Mouse (Mus musculus): ENCODE results near the gene Dcxr. TPM values are rescaled to one million over a fixed set of nuclear protein-coding genes. Genes with fewer than 3 reads are reported as not detected.
"Not testable (repeated sequence)": the region's sequence is repeated elsewhere in the genome, so short reads cannot be mapped to it uniquely, and the experiment has no call there.

The Dcxr gene
- polyA plus RNA-seq, 1 experiment from 2014 or later: 7.3 TPM

DNA sequence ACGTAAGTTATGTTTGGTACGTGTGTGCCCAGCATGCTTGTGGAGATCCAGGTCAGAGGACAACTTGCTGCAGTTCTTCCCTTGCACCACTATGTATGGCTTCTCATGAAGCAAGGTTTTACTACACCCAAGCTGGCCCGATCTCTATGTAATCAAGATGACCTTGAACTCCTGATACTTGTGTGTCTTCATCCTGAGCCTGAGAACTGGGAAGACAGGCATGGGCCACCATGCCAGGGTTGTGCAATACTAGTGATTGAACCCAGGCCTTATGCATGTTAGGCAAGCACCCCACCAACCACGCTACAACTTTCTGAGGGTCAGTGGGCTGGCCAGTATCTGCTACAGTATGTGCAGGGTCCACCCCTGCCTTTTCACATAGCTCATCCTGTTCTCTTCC lies 50.1 kb downstream of the Dcxr start:
- no peak for ATAC-seq
- peaks cover 25% of the 10 kb centered on the region for H3K4me1 ChIP-seq (replicated peaks)
- 96% methylated on average over 4 of the region's 4 CpGs for WGBS
- no peak overlapping the region for H3K27ac ChIP-seq
- H3K36me3 ChIP-seq: peaks cover 53% of the 10 kb centered on the region
- H3K9ac ChIP-seq (replicated peaks): no peak overlapping the region
- H3K4me3 ChIP-seq (replicated peaks): no peak overlapping the region
- H3K4me2 ChIP-seq (replicated peaks): no peak overlapping the region
- H3K9me3 ChIP-seq: no peaks in the 10 kb centered on the region
- H3K27me3 ChIP-seq: no peaks in the 10 kb centered on the region

GRCm38 (mm10) chr11:120675875-120676274 lies 51.2 kb downstream of the Dcxr start:
- H3K4me2 ChIP-seq (replicated peaks); H3K27me3 ChIP-seq; H3K4me3 ChIP-seq (replicated peaks); ATAC-seq; H3K9ac ChIP-seq (replicated peaks); H3K27ac ChIP-seq; H3K9me3 ChIP-seq: not testable (repeated sequence)
- H3K36me3 ChIP-seq: peaks cover 46% of the 10 kb centered on the region
- WGBS: 100% methylated on average over 4 of the region's 5 CpGs
- H3K4me1 ChIP-seq (replicated peaks): peaks cover 25% of the 10 kb centered on the region

Other genes with a start within 250 kb of the Dcxr start
- 111 and 113 TPM in 2 replicates for gene Mrpl12, start 242.7 kb downstream of the Dcxr start, polyA plus RNA-seq (2015; fragmentation: Nextera tagmentation; extraction: Ambion mirVana)
- 28.2 and 29.2 TPM in 2 replicates for gene Slc25a10, start 235.4 kb downstream of the Dcxr start, polyA plus RNA-seq (2015; fragmentation: Nextera tagmentation; extraction: Ambion mirVana)
- gene Gcgr, start 196.6 kb downstream of the Dcxr start, polyA plus RNA-seq (2015; fragmentation: Nextera tagmentation; extraction: Ambion mirVana): 0.20 and 0.32 TPM in 2 replicates
- 240 and 242 TPM in 2 replicates for gene Mcrip1, start 177.6 kb downstream of the Dcxr start, polyA plus RNA-seq (2015; fragmentation: Nextera tagmentation; extraction: Ambion mirVana)
- gene Ppp1r27, start 176.1 kb downstream of the Dcxr start, polyA plus RNA-seq (2015; fragmentation: Nextera tagmentation; extraction: Ambion mirVana): not detected in 2 replicates
- 279 and 297 TPM in 2 replicates for gene P4hb, start 154.0 kb downstream of the Dcxr start, polyA plus RNA-seq (2015; fragmentation: Nextera tagmentation; extraction: Ambion mirVana)
- 452 and 461 TPM in 2 replicates for gene Arhgdia, start 145.7 kb downstream of the Dcxr start, polyA plus RNA-seq (2015; fragmentation: Nextera tagmentation; extraction: Ambion mirVana)
- gene Alyref, start 128.9 kb downstream of the Dcxr start, polyA plus RNA-seq (2015; fragmentation: Nextera tagmentation; extraction: Ambion mirVana): 303 and 358 TPM in 2 replicates
- 180 and 183 TPM in 2 replicates for gene Anapc11, start 128.9 kb downstream of the Dcxr start, polyA plus RNA-seq (2015; fragmentation: Nextera tagmentation; extraction: Ambion mirVana)
- gene Npb, start 118.8 kb downstream of the Dcxr start, polyA plus RNA-seq (2015; fragmentation: Nextera tagmentation; extraction: Ambion mirVana): 0.54 and 0.95 TPM in 2 replicates
- 167 TPM in 2 replicates for gene Pcyt2, start 109.3 kb downstream of the Dcxr start, polyA plus RNA-seq (2015; fragmentation: Nextera tagmentation; extraction: Ambion mirVana)
- 42.7 and 51.3 TPM in 2 replicates for gene Sirt7, start 102.0 kb downstream of the Dcxr start, polyA plus RNA-seq (2015; fragmentation: Nextera tagmentation; extraction: Ambion mirVana)
- 24.4 and 31.2 TPM in 2 replicates for gene Mafg, start 93.7 kb downstream of the Dcxr start, polyA plus RNA-seq (2015; fragmentation: Nextera tagmentation; extraction: Ambion mirVana)
- 23.2 and 25.0 TPM in 2 replicates for gene Pycr1, start 83.5 kb downstream of the Dcxr start, polyA plus RNA-seq (2015; fragmentation: Nextera tagmentation; extraction: Ambion mirVana)
- gene Myadml2, start 79.1 kb downstream of the Dcxr start, polyA plus RNA-seq (2015; fragmentation: Nextera tagmentation; extraction: Ambion mirVana): 0.78 and 0.84 TPM in 2 replicates
- 0.46 and 0.65 TPM in 2 replicates for gene Notum, start 66.1 kb downstream of the Dcxr start, polyA plus RNA-seq (2015; fragmentation: Nextera tagmentation; extraction: Ambion mirVana)
- 149 and 154 TPM in 2 replicates for gene Aspscr1, start 54.3 kb downstream of the Dcxr start, polyA plus RNA-seq (2015; fragmentation: Nextera tagmentation; extraction: Ambion mirVana)
- 99.9 and 112 TPM in 2 replicates for gene Cenpx, start 13.5 kb downstream of the Dcxr start, polyA plus RNA-seq (2015; fragmentation: Nextera tagmentation; extraction: Ambion mirVana)
- gene Lrrc45, start 13.4 kb downstream of the Dcxr start, polyA plus RNA-seq (2015; fragmentation: Nextera tagmentation; extraction: Ambion mirVana): 60.6 and 71.8 TPM in 2 replicates
- 206 and 218 TPM in 2 replicates for gene Rac3, start 5.8 kb downstream of the Dcxr start, polyA plus RNA-seq (2015; fragmentation: Nextera tagmentation; extraction: Ambion mirVana)
- gene Cbr2, start 4.8 kb upstream of the Dcxr start, polyA plus RNA-seq (2015; fragmentation: Nextera tagmentation; extraction: Ambion mirVana): 0.32 and 0.38 TPM in 2 replicates
- gene Hmga1b, start 35.5 kb upstream of the Dcxr start, polyA plus RNA-seq (2015; fragmentation: Nextera tagmentation; extraction: Ambion mirVana): 2.7 and 3.1 TPM in 2 replicates
- 84.6 TPM in 2 replicates for gene Rfng, start 56.9 kb upstream of the Dcxr start, polyA plus RNA-seq (2015; fragmentation: Nextera tagmentation; extraction: Ambion mirVana)
- 268 and 273 TPM in 2 replicates for gene Gps1, start 57.0 kb upstream of the Dcxr start, polyA plus RNA-seq (2015; fragmentation: Nextera tagmentation; extraction: Ambion mirVana)
- gene Dus1l, start 69.1 kb upstream of the Dcxr start, polyA plus RNA-seq (2015; fragmentation: Nextera tagmentation; extraction: Ambion mirVana): 51.4 and 55.7 TPM in 2 replicates
- 83.6 and 89.2 TPM in 2 replicates for gene Fasn, start 97.3 kb upstream of the Dcxr start, polyA plus RNA-seq (2015; fragmentation: Nextera tagmentation; extraction: Ambion mirVana)
- gene Ccdc57, start 205.6 kb upstream of the Dcxr start, polyA plus RNA-seq (2015; fragmentation: Nextera tagmentation; extraction: Ambion mirVana): 5.2 and 6.1 TPM in 2 replicates
- gene Slc16a3, start 221.2 kb upstream of the Dcxr start, polyA plus RNA-seq (2015; fragmentation: Nextera tagmentation; extraction: Ambion mirVana): 10.1 and 14.0 TPM in 2 replicates